Mouse (Mus musculus) cerebellum, adult 11-12 months (tissue): ENCODE results near the gene Krtap4-1.
"Not testable (repeated sequence)": the region's sequence is repeated elsewhere in the genome, so short reads cannot be mapped to it uniquely, and the experiment has no call there.

ENCODE experiments used
- DNase-seq: peaks from one replicate; pipeline ENCODE4 v3.0.0; 2022

Gene Krtap4-1

DNA sequence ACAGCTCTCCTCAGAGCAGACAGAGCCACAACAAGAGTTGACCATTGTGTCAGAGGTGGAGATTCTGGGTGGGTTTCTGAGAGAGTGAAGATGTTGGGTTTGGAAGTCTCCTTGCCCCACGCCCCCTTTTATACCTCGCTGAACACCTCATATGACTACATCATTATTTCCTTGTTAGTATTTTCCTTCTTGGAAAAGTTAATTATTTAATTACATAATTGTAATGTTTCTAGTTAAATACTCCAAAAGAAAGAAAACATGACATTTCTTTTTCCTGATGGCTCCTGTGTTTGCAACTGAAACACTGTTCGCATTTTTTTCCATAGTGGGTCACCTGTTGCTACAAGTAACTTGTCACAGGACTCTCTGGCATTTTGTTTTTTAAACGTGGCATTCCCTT is at the start of gene Krtap4-1:
Gene Krtap4-1 (minus strand): TSS at position 101 of the 400 bp plus-strand sequence.
- DNase-seq = no peak

- DNase-seq = no peak
Observed at GRCm38 (mm10) chr11:99665860-99666259, 37.8 kb upstream of the Krtap4-1 start, which contains the start of gene Krtap4-6. Gene Krtap4-6, minus strand, starts transcription at chr11:99665960.

GRCm38 (mm10) chr11:99662802-99663201 is 34.8 kb upstream of the Krtap4-1 start:
- no peak for DNase-seq

DNA sequence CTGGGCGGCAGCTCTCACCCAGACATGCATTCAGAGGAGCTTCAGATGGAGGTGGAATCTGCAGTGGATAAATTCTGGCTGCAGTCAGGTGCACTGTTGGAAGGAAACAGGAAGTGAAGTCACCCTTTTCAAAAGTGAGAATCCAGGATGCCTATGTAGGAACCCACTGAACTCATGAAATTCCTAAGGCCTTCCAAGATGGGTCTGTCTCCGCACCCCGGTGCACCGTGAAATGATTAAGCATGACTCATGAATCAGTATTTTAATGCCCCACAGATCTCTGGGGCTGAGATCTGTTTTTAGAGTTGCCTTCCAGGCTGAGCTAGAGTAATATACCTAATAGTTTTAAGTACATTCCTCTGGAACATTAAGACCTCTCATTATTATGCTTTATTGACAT is 31.2 kb upstream of the Krtap4-1 start:
- DNase-seq = no peak

GRCm38 (mm10) chr11:99658467-99659010 is 30.5 kb upstream of the Krtap4-1 start, which contains the start of gene Gm11563:
Gene Gm11563, minus strand, starts transcription at chr11:99658960.
- peak; percentile 1 for DNase-seq

DNA sequence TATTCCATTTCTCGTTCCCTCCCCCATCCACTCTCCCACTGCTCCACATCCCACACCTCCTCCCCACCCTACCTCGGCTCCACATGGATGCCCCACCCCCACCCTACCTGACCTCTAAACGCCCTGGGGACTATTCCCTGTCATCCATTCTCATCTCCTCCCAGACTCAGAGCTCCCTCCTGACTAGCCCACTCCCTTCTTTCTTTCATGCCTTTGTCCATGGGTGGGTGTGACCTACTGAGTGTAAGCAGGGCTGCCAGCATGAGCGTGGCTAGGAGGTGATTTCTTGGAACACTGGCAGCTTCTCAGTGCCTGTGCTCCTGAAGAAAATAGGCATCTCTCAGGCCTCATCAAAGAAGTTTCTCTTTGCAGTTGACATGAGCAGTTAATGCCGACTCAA is 29.0 kb upstream of the Krtap4-1 start:
- DNase-seq = no peak

GRCm38 (mm10) chr11:99650136-99650535 is 22.1 kb upstream of the Krtap4-1 start, which contains the start of gene Gm11555:
Gene Gm11555, minus strand, starts transcription at chr11:99650236.
- DNase-seq = no peak

DNA sequence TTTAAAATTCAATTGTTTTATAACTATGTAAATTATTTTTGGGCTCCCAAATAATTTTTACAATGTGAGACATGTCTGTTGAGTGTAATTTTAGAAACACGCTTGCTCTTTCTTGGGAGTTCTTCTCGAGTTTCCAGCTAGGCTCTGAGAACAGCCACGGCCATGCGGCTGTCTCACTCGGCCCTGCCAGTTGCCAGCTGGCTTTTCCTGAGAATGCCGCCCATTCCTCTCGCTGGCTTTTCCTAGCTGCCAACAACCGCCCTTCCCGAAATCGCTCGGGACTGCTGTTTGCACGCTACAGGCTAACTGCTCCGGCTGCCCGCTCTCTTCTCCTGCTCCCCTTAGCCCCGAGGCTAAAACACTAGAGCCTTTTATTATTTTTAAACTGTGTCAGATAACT is 18.4 kb upstream of the Krtap4-1 start:
- DNase-seq = no peak

GRCm38 (mm10) chr11:99644351-99644750 is 16.3 kb upstream of the Krtap4-1 start:
- DNase-seq = no peak

DNA sequence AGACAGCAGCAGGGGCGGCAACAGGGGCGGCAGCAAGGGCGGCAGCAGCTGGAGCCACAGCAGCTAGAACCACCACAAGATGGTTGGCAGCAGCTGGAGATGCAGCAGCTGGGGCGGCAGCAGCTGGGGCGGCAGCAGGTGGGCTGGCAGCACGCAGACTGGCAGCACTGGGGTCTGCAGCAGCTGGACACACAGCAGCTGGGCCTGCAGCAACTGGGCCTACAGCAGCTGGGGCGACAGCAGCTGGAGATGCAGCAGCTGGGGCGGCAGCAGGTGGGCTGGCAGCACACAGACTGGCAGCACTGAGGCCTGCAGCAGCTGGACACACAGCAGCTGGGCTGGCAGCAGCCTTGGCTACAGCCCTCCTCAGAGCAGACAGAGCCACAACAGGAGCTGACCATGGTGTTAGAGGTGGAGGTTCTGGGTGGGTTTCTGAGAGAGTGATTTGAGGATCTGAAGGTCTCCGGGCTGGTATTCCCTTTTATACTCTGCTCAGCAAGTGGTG is 15.6 kb upstream of the Krtap4-1 start, which contains the start of gene Krtap4-7:
Gene Krtap4-7 (minus strand): TSS at position 455 of the 505 bp plus-strand sequence.
- DNase-seq = not testable (repeated sequence)

DNA sequence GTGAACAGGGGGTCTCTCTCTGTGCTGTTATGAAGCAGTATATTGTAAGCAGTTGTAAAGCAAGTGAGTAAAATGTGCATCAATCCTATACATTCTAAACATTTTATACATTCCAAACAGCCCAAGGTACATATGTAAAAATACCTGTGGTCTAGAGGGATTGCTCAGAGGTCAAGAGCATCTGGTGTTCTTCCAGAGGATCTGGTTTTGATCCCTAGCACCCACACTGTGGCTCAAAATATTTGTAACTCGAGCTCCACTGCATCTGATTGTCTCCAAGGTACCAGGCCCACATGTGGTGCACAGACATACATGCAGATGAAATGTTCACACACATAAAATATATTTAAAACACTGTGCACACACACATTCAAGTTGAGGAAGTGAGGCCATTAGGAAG is 12.9 kb upstream of the Krtap4-1 start:
- DNase-seq = no peak

DNA sequence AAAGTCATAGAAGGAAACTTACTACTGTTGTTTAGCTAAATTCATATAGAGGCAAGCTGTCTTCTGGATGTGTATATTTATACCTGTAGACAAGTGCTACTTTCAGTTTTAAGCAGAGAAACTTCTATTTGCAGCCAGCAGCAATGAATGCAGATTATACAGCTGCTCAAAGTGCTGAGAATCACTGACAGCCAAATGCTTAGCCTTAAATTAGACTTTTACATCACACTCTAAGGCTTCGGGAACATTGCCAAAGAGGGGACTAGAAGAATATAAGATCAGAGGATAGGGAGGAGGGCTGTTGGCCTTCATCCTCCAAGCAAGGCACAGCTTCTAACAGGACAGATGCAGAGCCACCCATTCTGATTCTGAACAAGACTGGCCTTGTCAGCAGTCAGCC is 9.0 kb upstream of the Krtap4-1 start:
- DNase-seq = no peak

- no peak for DNase-seq
Observed at GRCm38 (mm10) chr11:99634653-99635134, 6.7 kb upstream of the Krtap4-1 start, which contains the start of gene Krtap4-2. Gene Krtap4-2, minus strand, starts transcription at chr11:99635084.

- DNase-seq = no peak
Observed at GRCm38 (mm10) chr11:99633293-99633692, 5.3 kb upstream of the Krtap4-1 start.

DNA sequence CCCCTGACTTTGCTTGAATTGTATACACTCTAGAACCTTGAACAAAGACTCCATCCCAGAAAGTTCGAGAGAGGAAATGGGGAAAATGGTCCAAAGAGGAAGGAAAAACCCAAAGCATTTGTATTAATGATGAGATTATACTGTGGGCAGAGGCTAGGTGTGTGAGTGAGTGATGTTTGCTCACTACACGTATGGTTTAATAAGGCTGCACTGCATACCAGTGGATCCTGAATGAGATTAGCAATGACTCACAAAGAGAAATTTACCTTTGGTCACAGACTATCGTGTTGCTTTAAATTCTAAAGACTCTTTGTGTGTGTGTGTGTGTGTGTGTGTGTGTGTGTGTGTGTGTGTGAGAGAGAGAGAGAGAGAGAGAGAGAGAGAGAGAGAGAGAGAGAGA is 2.9 kb upstream of the Krtap4-1 start:
- DNase-seq = no peak

- no peak for DNase-seq
Observed at GRCm38 (mm10) chr11:99620335-99620734, 7.7 kb downstream of the Krtap4-1 start, which contains the start of gene Gm11562. Gene Gm11562, minus strand, starts transcription at chr11:99620435.

- no peak for DNase-seq
Observed at GRCm38 (mm10) chr11:99614796-99615363, 13.2 kb downstream of the Krtap4-1 start, which contains the start of gene Krtap2-4. Gene Krtap2-4, minus strand, starts transcription at chr11:99614846.

- DNase-seq = not testable (repeated sequence)
Observed at GRCm38 (mm10) chr11:99610089-99610488, 17.9 kb downstream of the Krtap4-1 start, which contains the start of gene Gm11937. Gene Gm11937, minus strand, starts transcription at chr11:99610189.

GRCm38 (mm10) chr11:99609126-99609525 is 18.9 kb downstream of the Krtap4-1 start:
- peak; percentile 34 for DNase-seq

GRCm38 (mm10) chr11:99603208-99603607 is 24.8 kb downstream of the Krtap4-1 start, which contains the start of gene Gm11938:
Gene Gm11938, minus strand, starts transcription at chr11:99603308.
- not testable (repeated sequence) for DNase-seq

DNA sequence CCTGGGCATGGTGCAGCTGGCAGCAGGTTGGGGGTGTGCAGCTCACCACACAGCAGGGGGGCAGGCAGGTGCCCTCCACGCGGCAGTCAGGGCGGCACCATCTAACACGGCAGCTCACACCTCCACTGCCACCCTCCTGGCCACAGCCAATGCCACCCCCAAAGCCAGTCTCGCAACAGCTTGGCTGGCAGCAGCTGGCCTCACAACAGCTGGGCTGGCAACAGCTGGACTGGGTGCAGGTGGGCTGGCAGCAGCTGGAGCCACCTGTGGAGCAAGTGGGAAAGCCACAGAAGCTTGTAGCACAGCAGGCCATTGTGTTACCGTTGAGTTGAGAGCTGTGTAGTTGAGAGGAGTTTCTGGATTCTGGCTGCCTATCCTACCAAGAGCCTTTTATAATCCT is 30.3 kb downstream of the Krtap4-1 start, which contains the start of gene Krtap9-3:
Gene Krtap9-3 (minus strand): TSS at position 364 of the 400 bp plus-strand sequence.
- not testable (repeated sequence) for DNase-seq

GRCm38 (mm10) chr11:99590981-99591380 is 37.1 kb downstream of the Krtap4-1 start, which contains the start of gene Krtap1-3:
Gene Krtap1-3, minus strand, starts transcription at chr11:99591339.
- no peak for DNase-seq

DNA sequence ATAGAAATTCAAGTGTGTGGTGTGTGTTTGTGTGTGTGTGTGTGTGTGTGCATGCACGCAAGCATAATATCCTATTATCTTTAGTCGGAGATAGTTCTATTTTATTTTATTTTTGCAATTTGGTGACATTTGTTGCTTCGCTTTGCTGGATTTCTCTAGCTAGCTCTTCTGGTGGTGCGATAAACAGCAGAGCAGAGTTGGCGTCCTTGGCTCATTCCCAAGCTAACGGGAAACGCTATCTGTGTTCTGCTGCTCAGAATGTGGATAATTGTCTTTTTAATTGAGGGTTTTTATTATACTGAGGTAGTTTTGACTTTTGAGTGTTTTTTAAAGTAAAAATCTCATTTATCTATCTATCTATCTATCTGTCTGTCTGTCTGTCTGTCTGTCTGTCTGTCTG is 42.9 kb downstream of the Krtap4-1 start:
- no peak for DNase-seq
